Mouse (Mus musculus): ENCODE data around the gene Fads6. TPM values are rescaled to one million over a fixed set of nuclear protein-coding genes. Genes with fewer than 3 reads are reported as not detected.

Fads6 gene
- total and polyA plus RNA-seq, 3 experiments: 3.3 to 6.6 TPM; not detected in 1

DNA sequence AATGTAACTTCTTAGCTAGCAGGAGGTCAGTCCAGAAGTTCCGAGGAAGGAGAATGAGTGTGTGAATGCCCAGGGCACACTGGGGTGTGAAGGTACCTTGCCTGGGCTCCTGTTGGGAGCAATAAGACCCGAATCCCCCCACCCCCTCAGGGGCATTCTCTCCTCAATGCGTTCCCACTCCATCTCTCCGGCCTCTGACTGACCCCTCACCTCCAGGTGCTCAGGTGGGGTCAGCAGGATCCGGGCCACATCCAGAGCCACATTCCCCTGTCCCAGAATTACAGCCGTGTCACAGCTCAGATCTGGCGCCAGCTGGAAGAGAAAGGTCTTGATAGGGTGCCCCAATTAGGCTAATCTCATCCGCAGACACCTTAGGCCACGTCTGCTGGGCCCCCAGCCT is 26.4 kb downstream of the Fads6 start:
- Histone ChIP-seq H3K4me1 (ENCODE audit: control insufficient read depth in 1 of 2, insufficient read depth in 2 of 2, low read length in 2 of 2) (peaks cover 5 to 13% of the 10 kb centered on the region in 2 experiments), H3K27me3 (ENCODE audit: control insufficient read depth in 1 of 2, insufficient read depth in 2 of 2, low read length in 2 of 2) (no peaks in the 10 kb centered on the region), H3K27ac (ENCODE audit: control insufficient read depth, low read depth, low read length) (no peak overlapping the region), H3K4me3 (ENCODE audit: control insufficient read depth in 1 of 2, insufficient read depth in 1 of 2, low read depth in 2 of 2, low read length in 2 of 2) (no peak overlapping the region), H3K9ac (ENCODE audit: control insufficient read depth, low read depth, low read length, poor library complexity, severe bottlenecking) (no peak overlapping the region), H3K36me3 (ENCODE audit: control insufficient read depth in 1 of 2, insufficient read depth in 2 of 2, low read length in 2 of 2) (peaks cover 0 to 11% of the 10 kb centered on the region in 2 experiments; a peak in 3 of 4 replicates), H3K79me2 (ENCODE audit: control insufficient read depth, insufficient read depth, low read length, poor library complexity) (no peaks in the 10 kb centered on the region), H3K9me3 (replicated peaks; ENCODE audit: insufficient read depth, low read length) (no peaks in the 10 kb centered on the region)
- DNase-seq (ENCODE audit: low read depth, low spot score): no peak
- TF ChIP-seq RCOR1 (IDR thresholded peaks at IDR 0.05; ENCODE audit: low read depth, low read length) (no peak), MEF2A (IDR thresholded peaks at IDR 0.05; ENCODE audit: extremely low read depth, insufficient replicate concordance, low read depth, low read length, poor library complexity, severe bottlenecking) (no peak), ZC3H11A (IDR thresholded peaks at IDR 0.05; ENCODE audit: low read depth, low read length) (no peak), CHD1 (IDR thresholded peaks at IDR 0.05; ENCODE audit: low read depth, low read length) (no peak), ETS1 (IDR thresholded peaks at IDR 0.05; ENCODE audit: low read depth, low read length) (no peak), GATA1 (IDR thresholded peaks at IDR 0.05; ENCODE audit: low read depth, low read length) (no peak), USF2 (IDR thresholded peaks at IDR 0.05; ENCODE audit: borderline replicate concordance in 1 of 2, insufficient read depth in 1 of 2, low read depth in 1 of 2, low read length in 2 of 2) (no peak)

DNA sequence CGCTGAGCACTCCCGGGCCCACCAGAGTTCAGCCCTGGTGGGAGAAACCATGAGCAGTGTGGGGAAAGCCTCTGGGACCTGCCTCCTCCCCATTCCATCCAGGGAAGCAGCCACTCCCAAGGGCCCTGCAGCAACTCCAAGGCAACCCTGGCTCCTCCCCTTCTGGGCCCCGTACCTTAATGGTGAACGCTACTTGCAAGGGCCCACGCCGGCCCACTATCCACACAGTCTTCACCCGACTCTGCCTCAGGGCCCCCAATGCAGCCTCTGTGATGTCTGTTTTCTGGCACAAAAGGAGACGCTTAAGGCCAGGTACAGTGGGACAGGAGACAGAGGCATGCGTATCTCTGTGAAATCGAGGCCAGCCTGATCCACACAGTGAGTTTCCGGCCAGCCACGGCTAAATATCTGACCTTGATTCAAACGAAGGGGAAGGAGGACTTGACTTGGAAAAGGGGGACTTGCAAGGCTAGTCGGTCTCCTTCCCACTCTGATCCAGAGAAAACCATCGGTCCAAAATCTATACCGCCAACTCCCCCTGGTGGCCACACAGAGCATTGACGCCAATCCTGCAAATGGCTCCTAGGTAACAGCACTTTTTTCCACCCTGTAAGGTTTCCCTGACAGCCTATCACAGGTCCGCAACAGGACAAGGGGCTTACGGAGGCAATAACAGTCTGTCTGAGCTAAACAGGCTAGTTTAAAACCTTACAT is 27.2 kb downstream of the Fads6 start:
- H3K9ac ChIP-seq (ENCODE audit: control insufficient read depth, low read depth, low read length, poor library complexity, severe bottlenecking): no peak overlapping the region
- no peaks in the 10 kb centered on the region for H3K79me2 ChIP-seq (ENCODE audit: control insufficient read depth, insufficient read depth, low read length, poor library complexity)
- no peaks in the 10 kb centered on the region for H3K9me3 ChIP-seq (replicated peaks; ENCODE audit: insufficient read depth, low read length)
- peaks cover 0 to 3% of the 10 kb centered on the region in 2 experiments; a peak in 3 of 4 replicates for H3K36me3 ChIP-seq (ENCODE audit: control insufficient read depth in 1 of 2, insufficient read depth in 2 of 2, low read length in 2 of 2)
- H3K4me1 ChIP-seq (ENCODE audit: control insufficient read depth in 1 of 2, insufficient read depth in 2 of 2, low read length in 2 of 2): peaks cover 3 to 6% of the 10 kb centered on the region in 2 experiments
- H3K27ac ChIP-seq (ENCODE audit: control insufficient read depth, low read depth, low read length): no peak overlapping the region
- H3K4me3 ChIP-seq (ENCODE audit: control insufficient read depth in 1 of 2, insufficient read depth in 1 of 2, low read depth in 2 of 2, low read length in 2 of 2): no peak overlapping the region
- no peaks in the 10 kb centered on the region for H3K27me3 ChIP-seq (ENCODE audit: control insufficient read depth in 1 of 2, insufficient read depth in 2 of 2, low read length in 2 of 2)
- TF ChIP-seq ZC3H11A (IDR thresholded peaks at IDR 0.05; ENCODE audit: low read depth, low read length) (peak; percentile 91), RAD21 (IDR thresholded peaks at IDR 0.05; ENCODE audit: low read depth, low read length) (peak; percentile 91), ELF1 (IDR thresholded peaks at IDR 0.05; ENCODE audit: low read depth, low read length) (0 out of 2 replicates have a peak, but pooled peaks have one; percentile 23), ZNF384 (IDR thresholded peaks at IDR 0.05; ENCODE audit: low read depth, low read length) (peak; percentile 48; the same call in 1 of the 2 replicates), SIN3A (IDR thresholded peaks at IDR 0.05; ENCODE audit: low read length) (peak; percentile 54; the same call in 1 of the 2 replicates), SMC3 (IDR thresholded peaks at IDR 0.05; ENCODE audit: low read depth, low read length) (peak; percentile 97), HCFC1 (IDR thresholded peaks at IDR 0.05; ENCODE audit: low read depth, low read length) (no peak), CTCF (IDR thresholded peaks at IDR 0.05 in 2 of 3, conservative IDR thresholded peaks at IDR 0.05 in 1 of 3; ENCODE audit: control insufficient read depth in 1 of 3, insufficient read depth in 1 of 3, low read depth in 2 of 3, low read length in 3 of 3, poor library complexity in 1 of 3, severe bottlenecking in 1 of 3) (peak; percentile 94 to 96 (median 95)), POLR2A (IDR thresholded peaks at IDR 0.05; ENCODE audit: control insufficient read depth in 1 of 2, insufficient read depth in 1 of 2, low read depth in 1 of 2, low read length in 2 of 2, poor library complexity in 1 of 2) (no peak), MYB (IDR thresholded peaks at IDR 0.05; ENCODE audit: low read depth, low read length) (no peak), BHLHE40 (IDR thresholded peaks at IDR 0.05; ENCODE audit: borderline replicate concordance, low read depth, low read length) (no peak), KAT2A (conservative IDR thresholded peaks at IDR 0.05; ENCODE audit: low read depth, low read length) (no peak), CHD2 (IDR thresholded peaks at IDR 0.05; ENCODE audit: low read length) (no peak), RCOR1 (IDR thresholded peaks at IDR 0.05; ENCODE audit: low read depth, low read length) (0 out of 2 replicates have a peak, but pooled peaks have one; percentile 12)
- peak; percentile 78 for DNase-seq (ENCODE audit: low read depth, low spot score)
